Mouse (Mus musculus): ENCODE measurements at regions not wholly inside any gene's neighbourhood (a gene's known extent, or its start where the extent isn't known, plus 50 kb on each side); places are given as distances from the start of the nearest gene placed in this dataset.

DNA sequence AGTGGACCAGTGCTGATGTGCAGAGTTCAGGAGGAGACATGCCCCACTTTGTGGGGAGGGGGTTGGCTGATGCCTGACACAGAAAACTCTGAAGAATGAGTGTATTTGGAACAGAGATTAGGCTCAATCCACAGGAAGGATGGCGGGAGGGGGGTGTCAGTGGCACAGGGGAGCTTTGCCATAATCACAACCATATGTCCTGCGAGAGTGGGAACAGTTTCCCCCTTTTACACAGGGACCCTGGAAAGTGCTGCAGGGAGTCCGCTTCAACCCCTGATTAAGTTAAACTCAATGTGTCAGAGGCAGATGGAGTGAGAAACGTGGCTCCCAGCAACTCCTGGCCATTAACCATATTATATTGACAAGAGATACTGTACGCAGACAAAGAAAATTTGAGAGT, 168.9 kb upstream of the Cops8 start:
- H3K27ac ChIP-seq (replicated peaks; ENCODE audit: insufficient read depth, low read depth, low read length) = no peak overlapping the region
- WGBS = 92% methylated on average over 5 of the region's 5 CpGs

DNA sequence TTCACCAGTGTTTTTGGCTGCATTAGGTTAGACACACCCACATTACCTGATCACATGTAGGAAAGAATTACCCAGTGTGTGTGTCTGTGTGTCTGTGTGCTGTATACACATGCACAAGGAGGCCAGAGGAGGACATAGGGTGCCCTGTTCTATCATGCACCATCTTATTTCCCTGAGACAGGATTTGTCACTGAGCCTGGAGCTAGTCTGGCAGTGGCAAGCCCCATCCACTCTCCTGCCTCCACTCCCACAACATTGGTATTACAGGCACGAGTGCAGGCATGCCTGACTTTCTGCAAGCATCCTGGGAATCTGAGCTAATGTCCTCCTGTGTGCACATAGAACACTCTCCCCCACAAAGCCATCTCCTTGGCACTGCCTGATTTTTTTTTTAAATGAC, 162.1 kb upstream of the Cops8 start:
- H3K27me3 ChIP-seq (ENCODE audit: control insufficient read depth, insufficient read depth, low read length) = no peaks in the 10 kb centered on the region
- H3K36me3 ChIP-seq (ENCODE audit: control insufficient read depth, insufficient read depth, low read length) = no peaks in the 10 kb centered on the region
- 46% methylated on average over 1 of the region's 1 CpGs for WGBS
- no peak overlapping the region for H3K27ac ChIP-seq (replicated peaks; ENCODE audit: insufficient read depth, low read depth, low read length)
- TF ChIP-seq POLR2A (IDR thresholded peaks at IDR 0.05; ENCODE audit: extremely low read depth, insufficient read depth, low read length) (no peak), CTCF (IDR thresholded peaks at IDR 0.05; ENCODE audit: low read depth, low read length) (no peak)
- DNase-seq (ENCODE audit: extremely low read depth, low read depth, low spot score) = no peak
- H3K4me1 ChIP-seq (ENCODE audit: control insufficient read depth, insufficient read depth, low read length) = no peaks in the 10 kb centered on the region
- no peaks in the 10 kb centered on the region for H3K79me2 ChIP-seq (ENCODE audit: control insufficient read depth, insufficient read depth, low read length)
- H3K4me3 ChIP-seq (ENCODE audit: insufficient read depth, low read depth, low read length) = no peak overlapping the region
- no peak overlapping the region for H3K9ac ChIP-seq (ENCODE audit: low read depth, low read length)

More for the DNA sequence above, 168.9 kb upstream of the Cops8 start:
- Histone ChIP-seq H3K27me3 (ENCODE audit: control insufficient read depth, insufficient read depth, low read length) (no peaks in the 10 kb centered on the region), H3K4me3 (ENCODE audit: insufficient read depth, low read depth, low read length) (no peak overlapping the region), H3K4me1 (ENCODE audit: control insufficient read depth, insufficient read depth, low read length) (no peaks in the 10 kb centered on the region), H3K36me3 (ENCODE audit: control insufficient read depth, insufficient read depth, low read length) (no peaks in the 10 kb centered on the region), H3K9ac (ENCODE audit: low read depth, low read length) (no peak overlapping the region), H3K79me2 (ENCODE audit: control insufficient read depth, insufficient read depth, low read length) (no peaks in the 10 kb centered on the region)
- no peak for DNase-seq (ENCODE audit: extremely low read depth, low read depth, low spot score)
- no peak for TF ChIP-seq POLR2A (IDR thresholded peaks at IDR 0.05; ENCODE audit: extremely low read depth, insufficient read depth, low read length)
- no peak for TF ChIP-seq CTCF (IDR thresholded peaks at IDR 0.05; ENCODE audit: low read depth, low read length)

DNA sequence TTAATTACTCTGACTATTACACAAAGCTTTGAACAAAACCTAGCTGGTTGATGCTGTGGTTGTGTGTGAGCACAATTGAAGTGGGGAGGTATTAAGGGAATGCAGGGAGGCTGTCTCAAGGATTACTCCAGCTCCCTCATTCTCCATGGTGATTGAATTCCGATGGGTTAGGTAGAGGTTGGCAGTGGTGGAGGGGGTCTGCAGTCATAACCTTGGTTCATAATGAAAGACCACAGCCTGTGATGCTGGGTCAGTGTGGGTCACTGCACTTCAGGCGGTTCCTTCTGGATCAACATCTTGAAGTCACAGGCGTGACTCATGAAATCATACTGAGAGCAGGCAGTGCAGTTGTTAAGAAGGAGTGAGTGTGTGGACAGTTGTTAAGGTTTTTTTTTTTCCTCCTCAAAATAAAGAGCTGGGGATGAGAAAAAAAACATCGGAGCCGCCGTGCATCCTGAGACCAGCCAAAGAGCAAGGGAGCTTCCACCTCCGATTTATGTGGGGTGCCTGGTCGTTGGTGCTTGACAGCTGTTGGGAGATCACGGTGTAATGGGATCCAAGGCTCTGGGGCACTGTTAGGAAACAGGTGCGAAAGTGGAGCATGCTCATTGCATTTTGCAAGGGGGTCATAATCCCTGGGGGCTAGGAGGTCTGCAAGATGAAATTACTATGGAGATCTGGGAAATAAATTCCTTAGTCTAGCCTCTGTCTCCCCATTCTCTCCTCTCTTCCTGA, 161.5 kb upstream of the Cops8 start:
- Histone ChIP-seq H3K27me3 (ENCODE audit: control insufficient read depth, insufficient read depth, low read length) (no peaks in the 10 kb centered on the region), H3K9ac (ENCODE audit: low read depth, low read length) (no peak overlapping the region), H3K79me2 (ENCODE audit: control insufficient read depth, insufficient read depth, low read length) (no peaks in the 10 kb centered on the region), H3K4me3 (ENCODE audit: insufficient read depth, low read depth, low read length) (no peak overlapping the region), H3K27ac (replicated peaks; ENCODE audit: insufficient read depth, low read depth, low read length) (no peak overlapping the region), H3K4me1 (ENCODE audit: control insufficient read depth, insufficient read depth, low read length) (no peaks in the 10 kb centered on the region), H3K36me3 (ENCODE audit: control insufficient read depth, insufficient read depth, low read length) (no peaks in the 10 kb centered on the region)
- TF ChIP-seq POLR2A (IDR thresholded peaks at IDR 0.05; ENCODE audit: extremely low read depth, insufficient read depth, low read length) (no peak), CTCF (IDR thresholded peaks at IDR 0.05; ENCODE audit: low read depth, low read length) (no peak)
- no peak for DNase-seq (ENCODE audit: extremely low read depth, low read depth, low spot score)
- 83% methylated on average over 10 of the region's 10 CpGs for WGBS

DNA sequence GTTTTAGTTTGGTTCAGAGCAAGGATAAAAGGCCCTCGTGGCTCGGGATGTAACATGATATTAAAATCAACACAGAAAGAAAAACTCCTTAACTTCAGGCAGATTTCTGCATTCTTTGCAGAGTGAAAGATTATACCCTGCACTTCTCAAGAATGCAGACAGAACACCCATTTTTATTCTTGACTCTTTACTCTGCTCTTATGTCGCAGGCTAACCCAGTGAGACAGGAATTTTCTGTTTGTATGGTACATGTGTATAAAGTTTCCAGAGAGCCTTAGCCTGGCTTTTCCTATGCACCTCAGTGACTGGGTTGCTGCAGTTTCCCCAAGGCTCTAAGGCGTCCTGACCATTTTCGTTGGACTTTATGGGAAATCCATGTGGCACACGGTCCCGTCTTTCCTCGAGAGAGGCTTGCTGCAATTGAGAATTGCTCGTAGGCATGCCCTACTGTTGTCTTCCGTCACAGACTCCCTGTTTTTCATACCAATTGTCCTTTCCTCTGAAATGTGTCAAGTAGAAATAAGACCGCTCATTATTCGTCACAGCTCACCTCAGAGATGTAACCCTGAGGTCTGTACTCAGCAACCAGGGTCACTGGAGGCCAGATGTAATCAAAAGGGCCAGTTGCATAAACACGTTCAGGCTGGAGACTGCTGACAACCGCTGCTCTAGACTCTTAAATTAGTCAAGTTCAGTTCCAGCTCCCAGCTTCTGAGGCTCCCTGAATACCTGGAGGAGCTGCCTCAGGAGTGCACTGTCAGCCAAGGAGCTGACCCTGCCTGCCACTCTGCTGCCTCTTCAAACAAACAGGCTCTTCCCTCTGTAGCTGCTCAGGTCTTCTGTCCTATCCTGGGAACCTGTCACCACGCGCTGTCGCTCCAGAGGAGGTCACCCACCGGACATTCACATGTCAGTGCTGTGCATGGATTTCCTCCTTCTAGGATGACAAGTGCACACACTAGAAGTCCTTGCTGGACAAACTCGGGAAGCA, 160.2 kb upstream of the Cops8 start:
- no peaks in the 10 kb centered on the region for H3K4me1 ChIP-seq (ENCODE audit: control insufficient read depth, insufficient read depth, low read length)
- WGBS = 64% methylated on average over 19 of the region's 19 CpGs
- H3K9ac ChIP-seq (ENCODE audit: low read depth, low read length) = no peak overlapping the region
- H3K36me3 ChIP-seq (ENCODE audit: control insufficient read depth, insufficient read depth, low read length) = no peaks in the 10 kb centered on the region
- H3K27me3 ChIP-seq (ENCODE audit: control insufficient read depth, insufficient read depth, low read length) = no peaks in the 10 kb centered on the region
- DNase-seq (ENCODE audit: extremely low read depth, low read depth, low spot score) = no peak
- no peak overlapping the region for H3K4me3 ChIP-seq (ENCODE audit: insufficient read depth, low read depth, low read length)
- no peak overlapping the region for H3K27ac ChIP-seq (replicated peaks; ENCODE audit: insufficient read depth, low read depth, low read length)
- TF ChIP-seq POLR2A (IDR thresholded peaks at IDR 0.05; ENCODE audit: extremely low read depth, insufficient read depth, low read length) = no peak
- no peak for TF ChIP-seq CTCF (IDR thresholded peaks at IDR 0.05; ENCODE audit: low read depth, low read length)
- H3K79me2 ChIP-seq (ENCODE audit: control insufficient read depth, insufficient read depth, low read length) = no peaks in the 10 kb centered on the region

DNA sequence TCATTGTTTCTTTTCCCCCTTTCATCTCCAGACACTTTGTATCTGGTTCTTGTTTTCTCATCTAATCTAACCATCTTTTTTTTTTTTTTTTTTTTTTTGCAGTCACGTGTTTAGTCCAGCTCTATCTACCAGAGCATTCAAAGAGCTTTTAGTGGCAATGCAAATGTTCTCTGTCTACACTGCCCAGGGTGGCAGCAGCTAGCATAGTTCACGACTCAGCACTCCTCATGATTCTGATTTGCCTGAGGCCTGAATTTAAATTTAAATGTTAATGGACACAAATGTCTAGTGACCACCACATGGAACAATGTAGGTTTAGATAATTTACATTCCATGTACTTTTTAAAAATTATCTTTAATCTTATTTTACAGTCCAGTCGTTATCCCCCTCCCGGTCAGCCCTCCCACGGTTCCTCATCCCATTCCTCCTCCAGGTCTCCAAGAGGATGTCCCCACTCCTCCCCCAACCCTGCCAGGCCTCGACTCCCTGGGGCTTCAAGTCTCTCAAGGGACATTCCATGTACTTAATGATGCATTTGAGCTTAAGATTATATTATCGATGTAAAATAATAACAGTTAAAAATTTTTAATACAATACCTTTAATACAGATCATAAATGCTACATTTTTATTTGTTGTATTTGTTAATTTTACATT, 153.1 kb upstream of the Cops8 start:
- no peak overlapping the region for H3K27ac ChIP-seq (replicated peaks; ENCODE audit: insufficient read depth, low read depth, low read length)
- 75% methylated on average over 7 of the region's 7 CpGs for WGBS
- DNase-seq (ENCODE audit: extremely low read depth, low read depth, low spot score) = no peak
- no peak overlapping the region for H3K4me3 ChIP-seq (ENCODE audit: insufficient read depth, low read depth, low read length)
- no peak overlapping the region for H3K9ac ChIP-seq (ENCODE audit: low read depth, low read length)
- TF ChIP-seq CTCF (IDR thresholded peaks at IDR 0.05; ENCODE audit: low read depth, low read length) (no peak), POLR2A (IDR thresholded peaks at IDR 0.05; ENCODE audit: extremely low read depth, insufficient read depth, low read length) (no peak)
- H3K79me2 ChIP-seq (ENCODE audit: control insufficient read depth, insufficient read depth, low read length) = no peaks in the 10 kb centered on the region
- no peaks in the 10 kb centered on the region for H3K36me3 ChIP-seq (ENCODE audit: control insufficient read depth, insufficient read depth, low read length)
- H3K27me3 ChIP-seq (ENCODE audit: control insufficient read depth, insufficient read depth, low read length) = no peaks in the 10 kb centered on the region
- no peaks in the 10 kb centered on the region for H3K4me1 ChIP-seq (ENCODE audit: control insufficient read depth, insufficient read depth, low read length)

All from liver, adult 2 months (tissue).